Mouse (Mus musculus) layer of hippocampus, postnatal 36 days (tissue): ENCODE results near the gene Tank. TPM values are rescaled to one million over a fixed set of nuclear protein-coding genes. Genes with fewer than 3 reads are reported as not detected.

Experiments
- DNase-seq, 2 experiments: peaks; one replicate each; pipeline ENCODE4 v3.0.0; 2022
- total RNA-seq, 2 experiments: library from RNA; stranded (reverse); gene quantifications; 2 replicates each; pipeline ENCODE4 v1.2.3; 2021

The Tank gene
- total RNA-seq, 2 experiments from 2014 or later, result 27.9 to 31.2 TPM

DNA sequence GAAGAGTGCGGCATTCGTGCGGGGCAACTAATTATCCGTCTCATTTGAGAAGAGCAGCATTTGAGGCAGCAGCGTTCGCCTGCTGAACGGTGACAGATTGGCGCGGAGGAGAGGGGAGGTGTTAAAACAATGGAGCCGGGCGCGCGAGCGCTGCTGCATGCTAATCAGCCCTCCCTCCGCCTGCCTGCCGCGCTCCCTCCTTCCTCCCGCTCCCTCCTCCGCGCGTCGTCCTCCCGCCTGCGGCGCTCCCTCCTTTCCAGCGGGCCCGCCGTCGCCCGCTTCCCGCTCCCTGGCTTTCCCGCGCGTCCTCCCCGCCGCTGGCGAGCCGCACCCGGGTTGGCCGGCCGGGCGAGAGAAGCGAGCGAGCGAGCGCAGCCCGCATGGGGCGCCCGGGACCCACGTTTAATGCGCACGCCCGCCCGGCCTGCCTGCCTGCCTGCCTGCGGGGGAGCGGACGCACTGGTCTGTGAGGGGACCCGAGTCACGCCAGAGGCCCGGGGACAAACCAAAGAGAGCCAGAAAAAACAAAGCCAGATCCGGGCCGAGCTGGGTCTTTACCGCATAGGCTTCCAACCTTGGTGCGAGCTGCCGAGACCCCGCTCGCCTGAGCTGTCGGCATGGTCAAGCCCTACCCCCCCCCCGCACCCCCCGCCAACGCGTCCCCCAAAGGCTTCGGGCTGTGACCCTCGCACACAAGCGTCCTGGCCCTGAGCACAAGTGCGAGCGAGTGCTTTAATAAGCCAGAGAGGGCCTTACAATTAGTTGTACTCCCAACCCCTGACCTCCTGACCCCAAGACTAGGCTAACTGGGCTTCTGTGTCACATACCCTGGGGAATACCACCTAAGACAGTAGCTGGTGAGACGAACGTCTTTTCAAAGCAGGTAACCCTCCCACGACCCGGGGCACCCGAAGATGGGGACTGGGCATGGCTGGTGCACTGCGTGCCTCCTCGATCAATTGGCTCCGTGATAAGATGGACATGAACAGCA is 78.3 kb downstream of the Tank start:
- DNase-seq, result peak; percentile 89 to 90

DNA sequence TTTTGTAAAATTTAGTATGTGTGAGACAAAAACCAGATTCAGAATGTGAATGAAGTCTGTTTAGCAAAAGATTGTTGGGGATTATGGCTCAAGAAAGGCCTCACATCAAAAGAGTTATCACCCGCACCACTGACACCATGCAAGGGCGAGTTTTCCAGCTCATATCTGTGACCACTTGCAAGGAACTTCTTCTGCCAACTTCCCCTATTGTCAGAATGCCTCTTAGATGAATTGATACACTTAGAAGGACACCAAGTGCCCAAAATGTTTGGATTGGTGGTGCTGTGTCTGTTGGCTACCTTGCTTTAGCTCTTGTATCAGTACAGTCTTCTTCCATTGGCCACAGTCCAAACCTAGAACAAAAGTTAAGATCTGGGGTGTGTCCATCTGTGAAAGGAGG is 80.9 kb downstream of the Tank start:
- no peak for DNase-seq

DNA sequence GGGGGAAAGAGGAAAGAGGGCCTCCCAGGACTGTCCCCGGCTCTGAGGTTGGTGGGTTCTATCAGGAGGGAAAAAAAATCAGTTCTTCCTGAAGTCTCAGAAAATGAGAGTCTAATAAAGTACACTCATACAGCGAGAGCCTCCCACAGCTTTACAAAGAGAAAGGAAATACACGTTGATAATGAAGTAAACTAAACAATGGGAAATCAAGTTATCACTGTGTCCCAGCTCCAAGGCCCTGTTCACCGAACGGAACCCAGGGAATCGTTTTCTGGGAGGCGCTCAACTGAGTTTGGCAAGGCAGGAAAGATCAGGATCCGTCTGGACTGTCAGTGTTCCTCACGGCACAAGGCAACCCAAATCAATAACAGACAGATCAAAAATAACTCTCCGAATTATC is 84.4 kb downstream of the Tank start:
- no peak for DNase-seq

DNA sequence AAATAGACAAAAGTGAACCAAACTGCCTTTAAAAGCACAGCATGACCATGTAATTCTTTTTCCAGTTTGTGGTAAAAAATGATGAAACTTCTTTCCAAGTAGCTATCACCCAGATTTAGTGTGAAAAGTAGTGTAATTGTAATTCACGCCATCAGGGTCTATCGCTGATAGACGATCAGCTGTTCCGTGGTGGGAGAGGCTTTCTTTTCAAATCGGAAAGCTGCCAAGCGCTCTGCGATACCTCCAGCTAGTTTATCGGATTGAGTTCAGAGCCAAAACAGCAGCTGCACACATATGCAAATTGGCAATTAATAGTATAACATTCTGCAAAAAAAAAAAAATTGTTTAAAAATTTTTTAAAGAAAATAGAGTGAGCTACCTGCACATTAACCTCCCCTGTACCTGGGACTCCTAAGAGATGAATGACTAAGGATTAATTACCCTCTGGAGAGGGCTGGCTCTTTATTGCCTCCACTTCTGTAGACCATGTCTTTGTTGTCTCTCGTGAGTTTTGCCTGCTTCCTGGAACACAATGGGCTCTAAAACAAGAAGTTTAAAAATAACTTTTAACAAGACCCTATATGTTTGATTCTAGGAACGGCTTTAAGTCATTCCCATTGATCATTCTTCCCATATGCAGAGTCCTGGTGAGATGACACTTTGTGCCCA is 85.3 kb downstream of the Tank start:
- no peak for DNase-seq

DNA sequence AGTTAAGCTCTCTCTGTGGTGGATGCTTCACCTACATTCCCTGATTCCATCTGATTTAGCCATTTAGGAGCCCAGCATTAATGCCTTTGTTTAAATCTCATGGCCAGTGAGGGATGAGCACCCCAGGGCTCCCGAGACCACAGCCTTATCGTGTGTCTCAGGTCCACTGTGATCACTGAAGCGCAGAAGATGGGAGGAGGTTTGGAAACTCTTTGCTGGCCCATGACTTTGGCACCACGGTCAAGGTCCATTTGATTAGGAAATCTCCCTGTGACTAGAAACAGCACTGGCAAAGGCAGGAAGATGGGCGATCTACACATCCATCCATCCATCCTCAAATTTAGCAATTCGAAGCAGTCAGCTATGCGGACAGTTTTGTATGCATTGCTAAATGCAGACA is 89.0 kb downstream of the Tank start:
- DNase-seq, result no peak

DNA sequence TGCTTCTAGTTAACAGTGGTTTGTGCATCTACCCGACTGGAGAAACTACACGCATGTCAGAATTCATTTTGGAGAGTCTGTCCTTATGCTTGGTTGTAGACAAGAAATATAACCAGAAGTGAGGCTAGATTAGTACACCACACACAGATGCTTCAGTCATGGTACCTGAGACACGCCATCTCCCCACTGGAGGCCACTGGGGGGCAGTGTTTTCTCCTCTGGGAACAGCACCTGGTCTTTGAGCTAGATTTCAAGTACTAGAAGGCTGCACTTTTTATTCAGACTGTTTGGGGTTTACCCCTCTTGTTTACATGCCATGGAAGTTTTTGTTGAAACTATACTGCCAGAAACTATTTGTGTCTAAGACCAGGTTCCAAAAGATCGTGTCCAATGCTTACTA is 89.9 kb downstream of the Tank start:
- peak; percentile 29 for DNase-seq

DNA sequence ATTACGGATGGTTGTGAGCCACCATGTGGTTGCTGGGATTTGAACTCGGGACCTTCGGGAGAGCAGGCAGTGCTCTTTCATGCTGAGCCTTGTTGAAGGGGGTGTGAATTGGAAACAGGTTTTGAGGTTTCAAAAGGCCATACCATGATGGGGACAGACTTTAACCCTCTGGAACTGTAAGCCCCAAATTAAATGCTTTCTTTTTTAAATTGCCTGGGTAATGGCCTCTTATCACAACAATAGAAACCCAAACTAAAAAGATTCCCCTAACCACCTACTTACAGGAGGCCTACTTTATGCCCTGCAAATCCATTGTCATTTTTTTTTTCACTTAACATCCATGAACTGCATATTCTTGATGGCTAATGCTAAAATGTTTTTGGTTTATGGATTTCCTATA is 96.2 kb downstream of the Tank start:
- no peak for DNase-seq

DNA sequence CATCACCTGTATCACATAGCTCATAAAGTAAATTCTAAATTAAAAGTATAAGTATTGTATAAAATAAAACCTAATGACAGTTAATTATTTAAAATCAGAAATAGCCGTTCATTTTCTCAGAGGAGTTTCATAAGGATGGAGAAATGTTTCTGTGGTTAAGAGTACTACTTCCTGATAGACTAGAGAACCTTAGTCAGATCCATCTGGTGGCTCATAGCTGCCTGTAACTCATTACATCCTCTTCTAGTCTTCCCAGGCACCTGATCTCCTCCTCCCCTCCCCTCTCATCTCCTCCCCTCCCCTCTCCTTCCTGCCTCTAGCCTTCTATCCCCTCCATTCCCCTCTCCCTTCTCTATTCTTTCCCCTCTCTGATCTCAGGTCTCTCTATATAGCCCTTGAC is 103.2 kb downstream of the Tank start:
- no peak for DNase-seq

DNA sequence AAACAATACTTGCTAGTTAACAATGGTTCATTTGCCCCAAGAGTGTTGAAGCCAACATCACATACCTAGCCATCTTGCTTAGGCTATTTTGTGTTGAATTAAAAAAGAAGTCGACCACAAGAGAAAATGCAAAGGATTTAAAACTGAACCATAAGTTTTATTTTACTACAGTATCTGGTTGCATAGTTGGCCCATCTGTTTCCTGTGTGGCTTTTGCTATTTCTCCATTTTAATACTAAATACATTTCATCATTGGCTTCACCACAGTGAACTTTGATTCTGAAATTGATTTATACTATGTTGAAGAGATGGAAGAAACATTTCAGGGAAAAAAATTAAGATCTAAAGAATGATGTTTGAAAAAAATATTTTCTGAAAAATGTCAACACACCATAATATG is 108.1 kb downstream of the Tank start:
- no peak for DNase-seq

DNA sequence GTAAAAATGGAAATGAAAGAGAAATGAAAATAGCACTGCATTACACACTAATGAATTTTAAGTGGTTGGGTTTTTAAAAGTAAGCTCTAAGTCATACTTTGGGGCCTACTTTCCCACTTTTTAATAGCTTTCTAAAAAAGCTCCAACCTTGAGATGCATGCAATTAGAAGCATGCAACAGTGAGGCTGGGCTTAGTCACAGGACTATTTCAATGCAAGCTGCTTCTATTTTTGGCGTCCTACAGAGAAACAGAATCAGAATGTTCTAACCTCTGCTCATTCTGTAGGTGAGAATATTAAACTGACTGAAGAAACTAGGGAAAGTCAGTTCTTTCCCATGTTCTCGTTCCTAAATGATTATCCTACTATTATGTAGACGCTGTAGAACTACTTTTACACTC is 110.7 kb downstream of the Tank start:
- DNase-seq, result no peak

Other genes starting within 250 kb of the Tank start
- gene Psmd14, start 133.1 kb downstream of the Tank start, total RNA-seq, result 100 to 1,000 TPM; 119 to 124 TPM
- 10 to 100 TPM; 41.2 to 41.8 TPM for gene Tbr1, start 224.3 kb downstream of the Tank start, total RNA-seq